Mouse (Mus musculus): ENCODE data around the gene Thg1l.

The Thg1l gene

GRCm38 (mm10) chr11:45929541-45929940, 25.8 kb downstream of the Thg1l start:
- no peak for DNase-seq (ENCODE audit: extremely low read depth, low read depth, low spot score)

- no peak for DNase-seq (ENCODE audit: extremely low read depth, low read depth, low spot score)
Measured at GRCm38 (mm10) chr11:45927456-45927855, 27.8 kb downstream of the Thg1l start.

- DNase-seq (ENCODE audit: extremely low read depth, low read depth, low spot score), result no peak
Measured at GRCm38 (mm10) chr11:45926640-45927082, 28.6 kb downstream of the Thg1l start.

GRCm38 (mm10) chr11:45925436-45925835, 29.9 kb downstream of the Thg1l start:
- DNase-seq (ENCODE audit: extremely low read depth, low read depth, low spot score), result no peak

GRCm38 (mm10) chr11:45921480-45921898, 33.8 kb downstream of the Thg1l start:
- no peak for DNase-seq (ENCODE audit: extremely low read depth, low read depth, low spot score)

- no peak for DNase-seq (ENCODE audit: extremely low read depth, low read depth, low spot score)
Measured at GRCm38 (mm10) chr11:45921026-45921425, 34.3 kb downstream of the Thg1l start.

- no peak for DNase-seq (ENCODE audit: extremely low read depth, low read depth, low spot score)
Measured at GRCm38 (mm10) chr11:45918836-45919235, 36.5 kb downstream of the Thg1l start.

GRCm38 (mm10) chr11:45918018-45918417, 37.3 kb downstream of the Thg1l start:
- no peak for DNase-seq (ENCODE audit: extremely low read depth, low read depth, low spot score)

GRCm38 (mm10) chr11:45916196-45916595, 39.1 kb downstream of the Thg1l start:
- DNase-seq (ENCODE audit: extremely low read depth, low read depth, low spot score), result no peak

GRCm38 (mm10) chr11:45910701-45911100, 44.6 kb downstream of the Thg1l start:
- no peak for DNase-seq (ENCODE audit: extremely low read depth, low read depth, low spot score)

GRCm38 (mm10) chr11:45908894-45909293, 46.4 kb downstream of the Thg1l start:
- no peak for DNase-seq (ENCODE audit: extremely low read depth, low read depth, low spot score)

- no peak for DNase-seq (ENCODE audit: extremely low read depth, low read depth, low spot score)
Measured at GRCm38 (mm10) chr11:45908070-45908469, 47.2 kb downstream of the Thg1l start.

- no peak for DNase-seq (ENCODE audit: extremely low read depth, low read depth, low spot score)
Measured at GRCm38 (mm10) chr11:45907301-45907700, 48.0 kb downstream of the Thg1l start.

- DNase-seq (ENCODE audit: extremely low read depth, low read depth, low spot score), result no peak
Measured at GRCm38 (mm10) chr11:45906109-45906786, 49.0 kb downstream of the Thg1l start.

- DNase-seq (ENCODE audit: extremely low read depth, low read depth, low spot score), result no peak
Measured at GRCm38 (mm10) chr11:45900233-45901015, 54.9 kb downstream of the Thg1l start.

GRCm38 (mm10) chr11:45897392-45897791, 57.9 kb downstream of the Thg1l start:
- DNase-seq (ENCODE audit: extremely low read depth, low read depth, low spot score), result no peak
